Mouse (Mus musculus) heart, embryonic 15.5 days (tissue): ENCODE measurements at regions not wholly inside any gene's neighbourhood (a gene's known extent, or its start where the extent isn't known, plus 50 kb on each side); places are given as distances from the start of the nearest gene placed in this dataset.

ENCODE experiments used
- ATAC-seq: fragments of 200-750 bp; cut with Nextera tagmentation; replicated peaks from 2 replicates; pipeline ENCODE4 v1.8.0; 2017; ENCODE audit warnings: low read depth, moderate TSS enrichment; ENCODE audit not compliant: insufficient number of reproducible peaks, insufficient read depth, low FRiP score
- H3K27ac ChIP-seq: fragments of 300-500 bp; sonication (generic); 2 replicates; pipeline ENCODE4 v1.5.1; 2015; ENCODE audit warnings: mild to moderate bottlenecking, inconsistent platforms
- H3K27me3 ChIP-seq: fragments of 300-500 bp; sonication (generic); 2 replicates; pipeline ENCODE4 v1.6.1; 2015; ENCODE audit warnings: inconsistent platforms
- H3K36me3 ChIP-seq: fragments of 300-500 bp; sonication (generic); 2 replicates; pipeline ENCODE4 v1.6.1; 2015; ENCODE audit warnings: mild to moderate bottlenecking, inconsistent platforms
- H3K4me1 ChIP-seq: fragments of 300-500 bp; sonication (generic); replicated peaks from 2 replicates; pipeline ENCODE4 v1.6.1; 2015; ENCODE audit warnings: inconsistent platforms
- H3K4me2 ChIP-seq: fragments of 300-500 bp; sonication (generic); 2 replicates; pipeline ENCODE4 v1.6.1; 2015; ENCODE audit warnings: inconsistent platforms, mild to moderate bottlenecking, moderate library complexity
- H3K4me3 ChIP-seq: fragments of 300-500 bp; sonication (generic); 2 replicates; pipeline ENCODE4 v1.5.1; 2015; ENCODE audit warnings: mild to moderate bottlenecking, inconsistent platforms
- H3K9ac ChIP-seq: fragments of 300-500 bp; sonication (generic); 2 replicates; pipeline ENCODE4 v1.6.1; 2015; ENCODE audit warnings: mild to moderate bottlenecking, inconsistent platforms
- H3K9me3 ChIP-seq: fragments of 300-500 bp; sonication (generic); replicated peaks from 2 replicates; pipeline ENCODE4 v1.6.1; 2016; ENCODE audit warnings: inconsistent platforms
- WGBS: fragments of 180-500 bp; shearing (Covaris S2); methylation state at CpG from one replicate; pipeline ENCODE4 v1.1.7; 2015; ENCODE audit warnings: mixed read lengths; 5-methylcytosine and 5-hydroxymethylcytosine counted together

DNA sequence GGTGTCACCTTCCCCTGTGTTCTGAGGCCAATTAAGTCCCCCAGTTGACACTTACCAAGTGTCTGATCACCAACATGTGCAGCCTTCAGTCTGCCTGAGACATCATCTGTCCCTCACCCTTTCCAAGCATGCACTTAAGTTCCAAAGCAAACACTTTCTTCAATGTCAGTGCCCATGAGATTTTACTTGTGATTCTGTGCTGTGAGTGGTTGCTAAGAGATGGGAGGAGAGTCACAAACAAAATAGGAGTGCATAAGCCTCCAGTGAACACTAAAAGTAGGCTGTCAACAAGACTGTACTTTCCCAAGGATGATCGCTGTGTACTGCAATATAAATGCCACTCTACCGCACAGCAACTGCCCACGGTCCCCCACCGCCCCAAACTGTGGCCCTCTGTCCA lies 431.0 kb upstream of the Atp11b start:
- Histone ChIP-seq H3K4me1 (no peaks in the 10 kb centered on the region), H3K4me3 (no peak overlapping the region), H3K9ac (no peak overlapping the region), H3K9me3 (no peaks in the 10 kb centered on the region), H3K36me3 (no peaks in the 10 kb centered on the region), H3K4me2 (no peak overlapping the region), H3K27me3 (no peaks in the 10 kb centered on the region), H3K27ac (no peak overlapping the region)
- no peak for ATAC-seq
- 77% methylated on average over 4 of the region's 4 CpGs for WGBS

- Histone ChIP-seq H3K4me2 (no peak overlapping the region), H3K27me3 (no peaks in the 10 kb centered on the region), H3K36me3 (no peaks in the 10 kb centered on the region), H3K27ac (no peak overlapping the region), H3K4me1 (no peaks in the 10 kb centered on the region), H3K9ac (no peak overlapping the region), H3K4me3 (no peak overlapping the region), H3K9me3 (no peaks in the 10 kb centered on the region)
- 61% methylated on average over 11 of the region's 11 CpGs for WGBS
- ATAC-seq, result no peak
Observed at GRCm38 (mm10) chr3:35323450-35324077, 430.3 kb upstream of the Atp11b start.

- no peak overlapping the region for H3K9ac ChIP-seq
- H3K27me3 ChIP-seq, result no peaks in the 10 kb centered on the region
- no peak overlapping the region for H3K27ac ChIP-seq
- H3K4me2 ChIP-seq, result no peak overlapping the region
- no peak overlapping the region for H3K4me3 ChIP-seq
- WGBS, result 65% methylated on average over 11 of the region's 11 CpGs
- no peaks in the 10 kb centered on the region for H3K36me3 ChIP-seq
- no peak for ATAC-seq
- H3K9me3 ChIP-seq, result no peaks in the 10 kb centered on the region
- no peaks in the 10 kb centered on the region for H3K4me1 ChIP-seq
Observed at GRCm38 (mm10) chr3:35324186-35324585, 429.7 kb upstream of the Atp11b start.

DNA sequence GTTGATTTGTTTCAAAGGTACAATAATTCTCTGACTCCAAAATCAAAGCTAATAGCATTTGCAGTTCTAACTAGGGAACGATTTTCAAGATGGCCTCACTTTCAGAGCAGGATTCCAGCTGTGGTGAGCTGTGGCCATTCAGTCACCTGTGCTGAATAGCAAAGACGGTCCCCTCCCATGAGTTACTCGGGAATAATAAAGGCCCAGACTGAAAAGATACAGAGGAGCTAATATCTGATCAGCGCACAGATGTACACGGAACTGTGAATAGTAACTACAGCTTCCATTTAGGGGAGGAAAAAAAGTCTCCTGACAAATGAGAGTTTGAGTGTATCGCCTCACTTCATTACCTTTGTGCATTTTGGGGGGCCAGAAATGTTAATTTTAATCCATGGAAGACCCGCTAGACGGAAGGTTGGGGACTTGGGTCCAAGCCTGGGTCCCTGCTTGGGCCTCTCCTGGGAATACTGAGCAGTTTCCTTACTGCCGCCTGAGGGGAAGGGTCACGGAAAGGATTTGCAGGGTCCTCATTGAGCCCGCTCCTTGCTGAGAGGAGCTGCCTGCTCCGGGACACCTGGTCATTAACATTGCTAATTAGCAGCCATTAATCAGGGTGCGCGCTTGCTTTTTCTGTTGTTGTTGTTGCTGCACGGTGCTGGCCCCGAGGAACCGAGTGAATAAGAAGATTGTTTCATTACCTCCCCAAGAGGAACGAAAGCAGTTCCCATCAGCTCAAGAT lies 421.2 kb upstream of the Atp11b start:
- Histone ChIP-seq H3K9ac (no peak overlapping the region), H3K4me3 (no peak overlapping the region), H3K9me3 (no peaks in the 10 kb centered on the region), H3K27me3 (0 out of 2 replicates have a peak, but pooled peaks cover 3% of the 10 kb centered on the region), H3K36me3 (no peaks in the 10 kb centered on the region), H3K4me1 (no peaks in the 10 kb centered on the region), H3K27ac (no peak overlapping the region), H3K4me2 (no peak overlapping the region)
- WGBS, result 31% methylated on average over 18 of the region's 18 CpGs
- no peak for ATAC-seq

DNA sequence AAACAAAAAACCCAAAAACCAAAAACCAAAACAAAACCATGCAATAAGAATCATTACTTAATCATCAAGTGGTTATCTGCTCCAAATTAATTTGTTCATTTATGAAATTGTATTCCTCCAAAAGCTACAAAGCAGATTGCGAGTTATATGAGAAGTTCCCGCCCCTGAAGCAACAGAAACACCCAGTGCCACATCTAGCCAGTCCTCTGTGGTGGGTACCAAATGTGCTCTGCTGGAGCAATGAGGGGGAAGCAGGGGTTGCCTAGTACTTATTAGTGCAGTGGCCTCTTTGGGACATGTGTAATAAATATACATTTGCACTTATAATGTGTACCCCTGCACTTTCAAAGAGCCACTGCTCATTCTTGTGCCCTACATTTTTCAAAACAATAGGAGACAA lies 419.9 kb upstream of the Atp11b start:
- Histone ChIP-seq H3K9me3 (no peaks in the 10 kb centered on the region), H3K4me3 (no peak overlapping the region), H3K4me2 (no peak overlapping the region), H3K36me3 (no peaks in the 10 kb centered on the region), H3K4me1 (no peaks in the 10 kb centered on the region), H3K27ac (no peak overlapping the region), H3K27me3 (0 out of 2 replicates have a peak, but pooled peaks cover 3% of the 10 kb centered on the region), H3K9ac (no peak overlapping the region)
- no peak for ATAC-seq
- WGBS, result 70% methylated on average over 2 of the region's 2 CpGs

DNA sequence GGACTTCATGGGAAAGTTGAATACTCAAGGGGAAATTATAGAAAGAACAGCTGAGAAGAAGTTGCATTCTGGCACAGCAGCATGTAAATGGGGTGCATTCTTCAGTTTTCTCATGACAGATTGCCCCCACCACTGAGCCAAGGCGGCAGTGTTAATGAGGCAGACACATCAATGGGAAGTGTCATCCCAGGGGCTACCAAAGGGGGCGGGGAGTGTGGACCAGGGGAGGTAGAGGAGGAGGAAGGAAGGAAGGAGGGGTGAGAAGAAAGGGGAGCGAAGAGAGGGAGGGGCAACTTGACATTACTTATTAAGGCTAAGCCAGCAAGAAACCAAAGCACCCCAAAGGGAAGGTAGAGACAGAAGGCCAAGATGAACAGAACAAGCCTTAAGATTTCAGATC lies 419.4 kb upstream of the Atp11b start:
- 51% methylated on average over 3 of the region's 3 CpGs for WGBS
- Histone ChIP-seq H3K27me3 (0 out of 2 replicates have a peak, but pooled peaks cover 5% of the 10 kb centered on the region), H3K4me2 (no peak overlapping the region), H3K27ac (no peak overlapping the region), H3K4me3 (no peak overlapping the region), H3K9me3 (no peaks in the 10 kb centered on the region), H3K9ac (no peak overlapping the region), H3K4me1 (no peaks in the 10 kb centered on the region), H3K36me3 (no peaks in the 10 kb centered on the region)
- no peak for ATAC-seq

DNA sequence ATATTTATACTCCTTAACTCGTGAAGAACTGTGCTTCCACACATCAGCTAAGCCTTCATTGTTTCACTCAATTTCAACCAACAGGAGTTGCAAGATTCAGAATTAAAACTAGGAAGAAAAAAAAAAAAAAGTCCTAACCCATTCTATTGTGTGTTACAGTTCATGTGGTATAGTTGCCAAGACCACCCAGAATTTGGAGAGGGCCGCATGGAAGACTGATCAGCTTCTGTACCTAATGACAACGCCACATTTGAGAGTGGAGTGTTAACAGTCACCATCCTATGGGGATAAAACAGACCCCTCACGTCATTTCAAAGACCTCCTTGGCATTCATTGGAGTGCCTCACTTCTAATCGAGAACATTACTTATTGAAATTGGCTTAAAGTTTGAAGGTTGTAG lies 418.1 kb upstream of the Atp11b start:
- Histone ChIP-seq H3K4me2 (no peak overlapping the region), H3K4me1 (peaks cover 5% of the 10 kb centered on the region), H3K27me3 (0 out of 2 replicates have a peak, but pooled peaks cover 10% of the 10 kb centered on the region), H3K4me3 (no peak overlapping the region), H3K36me3 (no peaks in the 10 kb centered on the region), H3K9ac (no peak overlapping the region), H3K27ac (no peak overlapping the region), H3K9me3 (no peaks in the 10 kb centered on the region)
- no peak for ATAC-seq
- 45% methylated on average over 5 of the region's 5 CpGs for WGBS

- Histone ChIP-seq H3K9me3 (no peaks in the 10 kb centered on the region), H3K4me2 (peak overlapping the region; percentile 88), H3K9ac (peak overlapping the region; percentile 39; the same call in 1 of the 2 replicates), H3K36me3 (no peaks in the 10 kb centered on the region), H3K4me3 (peak overlapping the region; percentile 56), H3K27me3 (0 out of 2 replicates have a peak, but pooled peaks cover 10% of the 10 kb centered on the region), H3K4me1 (peaks cover 14% of the 10 kb centered on the region), H3K27ac (no peak overlapping the region)
- WGBS, result 12% methylated on average over 10 of the region's 10 CpGs
- no peak for ATAC-seq
Observed at GRCm38 (mm10) chr3:35340525-35340924, 413.4 kb upstream of the Atp11b start.

- Histone ChIP-seq H3K9me3 (no peaks in the 10 kb centered on the region), H3K4me2 (peak overlapping the region; percentile 88), H3K9ac (peak overlapping the region; percentile 39; the same call in 1 of the 2 replicates), H3K27ac (no peak overlapping the region), H3K27me3 (0 out of 2 replicates have a peak, but pooled peaks cover 10% of the 10 kb centered on the region), H3K4me1 (peaks cover 14% of the 10 kb centered on the region), H3K4me3 (peak overlapping the region; percentile 56), H3K36me3 (no peaks in the 10 kb centered on the region)
- ATAC-seq, result 0 out of 2 replicates have a peak, but pooled peaks have one; percentile 27
- WGBS, result 5% methylated on average over 22 of the region's 22 CpGs
Observed at GRCm38 (mm10) chr3:35340935-35341800, 412.7 kb upstream of the Atp11b start.

GRCm38 (mm10) chr3:35341840-35342239 lies 412.1 kb upstream of the Atp11b start:
- H3K36me3 ChIP-seq, result no peaks in the 10 kb centered on the region
- no peaks in the 10 kb centered on the region for H3K9me3 ChIP-seq
- H3K4me2 ChIP-seq, result peak overlapping the region; percentile 88
- H3K4me1 ChIP-seq, result peaks cover 14% of the 10 kb centered on the region
- no peak overlapping the region for H3K27ac ChIP-seq
- ATAC-seq, result no peak
- WGBS, result 22% methylated on average over 9 of the region's 9 CpGs
- H3K4me3 ChIP-seq, result peak overlapping the region; percentile 56; the same call in 1 of the 2 replicates
- no peak overlapping the region for H3K9ac ChIP-seq
- H3K27me3 ChIP-seq, result 0 out of 2 replicates have a peak, but pooled peaks cover 10% of the 10 kb centered on the region

GRCm38 (mm10) chr3:35342584-35342983 lies 411.3 kb upstream of the Atp11b start:
- H3K4me1 ChIP-seq, result peaks cover 14% of the 10 kb centered on the region
- no peak overlapping the region for H3K27ac ChIP-seq
- H3K9ac ChIP-seq, result no peak overlapping the region
- no peaks in the 10 kb centered on the region for H3K36me3 ChIP-seq
- 48% methylated on average over 4 of the region's 4 CpGs for WGBS
- 0 out of 2 replicates have a peak, but pooled peaks cover 10% of the 10 kb centered on the region for H3K27me3 ChIP-seq
- no peaks in the 10 kb centered on the region for H3K9me3 ChIP-seq
- no peak overlapping the region for H3K4me2 ChIP-seq
- no peak for ATAC-seq
- no peak overlapping the region for H3K4me3 ChIP-seq
